Mouse (Mus musculus) stomach, embryonic 14.5 days (tissue): Measurements from ENCODE around the gene Chrna9. TPM values are rescaled to one million over a fixed set of nuclear protein-coding genes. Genes with fewer than 3 reads are reported as not detected.

ENCODE experiments used
- ATAC-seq: fragments of 200-750 bp; cut with Nextera tagmentation; 2 replicates; pipeline ENCODE4 v1.8.0; 2017; ENCODE audit warnings: low read depth, moderate TSS enrichment; ENCODE audit not compliant: insufficient number of reproducible peaks, insufficient read depth, low FRiP score
- H3K27ac ChIP-seq: fragments of 300-500 bp; sonication (generic); 2 replicates; pipeline ENCODE4 v1.5.1; 2014; ENCODE audit warnings: mild to moderate bottlenecking, low read length, moderate library complexity, mixed read lengths
- H3K27me3 ChIP-seq: fragments of 300-500 bp; sonication (generic); 2 replicates; pipeline ENCODE4 v1.6.1; 2014; ENCODE audit warnings: low read length, control low read depth, mixed read lengths; ENCODE audit not compliant: control insufficient read depth, insufficient read depth
- H3K36me3 ChIP-seq: fragments of 300-500 bp; sonication (generic); 2 replicates; pipeline ENCODE4 v1.6.1; 2014; ENCODE audit warnings: mild to moderate bottlenecking, control low read depth, low read length, moderate library complexity, mixed read lengths; ENCODE audit not compliant: control insufficient read depth, insufficient read depth
- H3K4me1 ChIP-seq: fragments of 300-500 bp; sonication (generic); 2 replicates; pipeline ENCODE4 v1.6.1; 2014; ENCODE audit warnings: low read length, control low read depth, mixed read lengths; ENCODE audit not compliant: control insufficient read depth, insufficient read depth
- H3K4me2 ChIP-seq: fragments of 300-500 bp; sonication (generic); replicated peaks from 2 replicates; pipeline ENCODE4 v1.6.1; 2014; ENCODE audit warnings: low read depth, low read length, control low read depth
- H3K4me3 ChIP-seq: fragments of 300-500 bp; sonication (generic); 2 replicates; pipeline ENCODE4 v1.5.1; 2014; ENCODE audit warnings: low read depth, low read length, control low read depth
- H3K9ac ChIP-seq: fragments of 300-500 bp; sonication (generic); replicated peaks from 2 replicates; pipeline ENCODE4 v1.6.1; 2014; ENCODE audit warnings: low read depth, mild to moderate bottlenecking, control low read depth, low read length, moderate library complexity, mixed read lengths
- H3K9me3 ChIP-seq: fragments of 300-500 bp; sonication (generic); 2 replicates; pipeline ENCODE4 v1.6.1; 2016; ENCODE audit warnings: low read depth, low read length, control low read depth; ENCODE audit not compliant: control insufficient read depth
- WGBS: fragments of 180-500 bp; shearing (Covaris S2); extraction: QIAGEN DNeasy Blood & Tissue Kit; methylation state at CpG from one replicate; pipeline ENCODE4 v1.1.7; 2014; 5-methylcytosine and 5-hydroxymethylcytosine counted together
- polyA plus RNA-seq: library from polyadenylated mRNA; unstranded; fragments of >200 nt; fragmentation: Nextera tagmentation; extraction: Ambion mirVana; gene quantifications from 2 replicates; pipeline ENCODE4 v1.2.1, GENCODE M21; 2014

Chrna9 gene
- polyA plus RNA-seq, 1 experiment from 2014 or later: not detected

DNA sequence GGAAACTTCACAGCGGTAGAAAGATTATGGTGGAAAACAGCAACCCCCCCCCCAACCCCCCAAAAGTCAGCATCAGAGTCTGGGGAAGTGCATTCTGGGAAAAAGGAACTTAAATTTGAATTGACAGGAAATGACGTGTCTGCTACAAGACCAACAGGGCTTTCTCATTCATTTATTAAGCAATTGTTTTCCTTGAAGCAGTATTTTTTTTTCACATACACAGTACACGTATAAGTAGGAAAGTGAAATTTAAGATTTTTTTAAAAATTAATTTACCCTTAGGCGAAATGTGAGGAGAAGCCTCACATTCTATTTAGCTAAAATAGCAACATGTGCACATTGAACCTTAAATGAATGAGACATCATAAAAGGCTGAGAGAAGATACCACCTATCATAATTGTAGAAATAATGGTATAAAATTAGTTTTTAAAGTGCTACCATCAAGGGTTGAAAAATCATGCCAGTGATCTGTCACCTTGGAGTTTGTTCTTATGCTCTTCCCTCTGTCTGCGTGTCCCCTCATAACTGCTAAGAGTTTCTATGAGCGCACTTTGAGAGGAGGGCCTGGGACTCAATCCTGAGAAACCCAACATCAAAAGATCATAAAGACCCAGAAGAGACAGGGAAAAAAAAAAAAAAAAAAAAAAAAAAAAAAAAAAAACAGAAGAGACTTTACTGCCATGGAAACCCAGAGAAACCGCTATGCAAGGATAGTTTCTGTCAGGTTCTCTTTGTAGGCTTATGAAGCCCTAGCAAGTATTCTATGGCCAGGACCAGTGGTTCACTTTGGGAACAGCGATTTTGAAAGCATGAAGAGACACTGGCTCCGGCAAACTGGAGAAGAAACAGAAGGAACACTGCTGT is 21.7 kb downstream of the Chrna9 start:
- peak overlapping the region; percentile 15; the same call in 1 of the 2 replicates for H3K4me2 ChIP-seq
- peak overlapping the region; percentile 10 for H3K4me3 ChIP-seq
- peaks cover 4% of the 10 kb centered on the region; the same call in 1 of the 2 replicates for H3K4me1 ChIP-seq
- ATAC-seq: no peak
- H3K27ac ChIP-seq: no peak overlapping the region
- H3K36me3 ChIP-seq: no peaks in the 10 kb centered on the region
- H3K9ac ChIP-seq: no peak overlapping the region
- H3K9me3 ChIP-seq: no peaks in the 10 kb centered on the region
- WGBS: 81% methylated on average over 9 of the region's 9 CpGs
- no peaks in the 10 kb centered on the region for H3K27me3 ChIP-seq

- no peak overlapping the region for H3K9ac ChIP-seq
- no peak overlapping the region for H3K4me2 ChIP-seq
- no peaks in the 10 kb centered on the region for H3K27me3 ChIP-seq
- H3K27ac ChIP-seq: no peak overlapping the region
- WGBS: 5% methylated on average over 4 of the region's 4 CpGs
- H3K4me3 ChIP-seq: no peak overlapping the region
- H3K4me1 ChIP-seq: peaks cover 4% of the 10 kb centered on the region; the same call in 1 of the 2 replicates
- H3K36me3 ChIP-seq: no peaks in the 10 kb centered on the region
- H3K9me3 ChIP-seq: no peaks in the 10 kb centered on the region
- no peak for ATAC-seq
Measured at GRCm38 (mm10) chr5:65958597-65958996, 23.9 kb downstream of the Chrna9 start.

DNA sequence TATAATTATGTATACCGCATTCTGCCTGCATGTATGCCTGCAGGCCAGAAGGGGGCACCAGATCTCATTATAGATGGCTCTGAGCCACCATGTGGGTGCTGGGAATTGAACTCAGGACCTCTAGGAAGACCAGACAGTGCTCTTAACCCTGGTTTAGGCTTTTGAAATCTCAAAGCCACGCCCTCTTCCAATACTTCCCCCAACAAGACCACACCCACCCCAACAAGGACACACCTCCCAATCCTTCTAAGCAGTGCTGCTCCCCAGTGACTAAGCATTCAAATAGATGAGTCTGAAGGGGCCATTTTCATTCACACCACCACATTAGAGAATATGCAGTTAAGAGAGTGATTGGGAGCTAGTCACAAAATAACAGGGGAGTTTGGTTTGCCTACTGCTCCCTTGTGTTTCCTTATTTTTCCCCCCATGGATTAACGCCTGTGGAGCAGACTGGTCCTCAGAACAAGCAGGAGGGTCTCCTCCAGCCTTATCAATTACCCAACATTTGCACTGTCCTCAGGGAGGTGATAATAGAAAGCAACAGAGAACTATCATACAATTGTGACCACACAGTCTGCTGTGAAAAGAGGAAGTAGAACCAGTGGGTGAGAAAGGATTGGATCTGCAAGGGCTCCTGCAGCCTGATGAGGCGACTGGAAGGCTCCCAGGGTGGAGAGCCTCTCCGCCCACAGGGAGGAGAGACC is 25.3 kb downstream of the Chrna9 start:
- Histone ChIP-seq H3K9ac (no peak overlapping the region), H3K27me3 (no peaks in the 10 kb centered on the region), H3K36me3 (no peaks in the 10 kb centered on the region), H3K27ac (no peak overlapping the region), H3K4me3 (no peak overlapping the region), H3K9me3 (no peaks in the 10 kb centered on the region), H3K4me2 (no peak overlapping the region), H3K4me1 (peaks cover 4% of the 10 kb centered on the region; the same call in 1 of the 2 replicates)
- no peak for ATAC-seq
- 76% methylated on average over 5 of the region's 5 CpGs for WGBS

- Histone ChIP-seq H3K27ac (no peak overlapping the region), H3K4me2 (no peak overlapping the region), H3K27me3 (no peaks in the 10 kb centered on the region), H3K36me3 (no peaks in the 10 kb centered on the region), H3K9ac (no peak overlapping the region), H3K4me3 (no peak overlapping the region), H3K9me3 (no peaks in the 10 kb centered on the region), H3K4me1 (peaks cover under 1% of the 10 kb centered on the region; the same call in 1 of the 2 replicates)
- ATAC-seq: no peak
- WGBS: 89% methylated on average over 11 of the region's 11 CpGs
Measured at GRCm38 (mm10) chr5:65960597-65960950, 25.9 kb downstream of the Chrna9 start.

GRCm38 (mm10) chr5:65963291-65963690 is 28.6 kb downstream of the Chrna9 start:
- H3K9me3 ChIP-seq: no peaks in the 10 kb centered on the region
- H3K27ac ChIP-seq: no peak overlapping the region
- no peak for ATAC-seq
- no peaks in the 10 kb centered on the region for H3K36me3 ChIP-seq
- WGBS: 92% methylated on average over 5 of the region's 5 CpGs
- H3K9ac ChIP-seq: no peak overlapping the region
- H3K27me3 ChIP-seq: no peaks in the 10 kb centered on the region
- H3K4me3 ChIP-seq: no peak overlapping the region
- no peak overlapping the region for H3K4me2 ChIP-seq
- H3K4me1 ChIP-seq: no peaks in the 10 kb centered on the region

DNA sequence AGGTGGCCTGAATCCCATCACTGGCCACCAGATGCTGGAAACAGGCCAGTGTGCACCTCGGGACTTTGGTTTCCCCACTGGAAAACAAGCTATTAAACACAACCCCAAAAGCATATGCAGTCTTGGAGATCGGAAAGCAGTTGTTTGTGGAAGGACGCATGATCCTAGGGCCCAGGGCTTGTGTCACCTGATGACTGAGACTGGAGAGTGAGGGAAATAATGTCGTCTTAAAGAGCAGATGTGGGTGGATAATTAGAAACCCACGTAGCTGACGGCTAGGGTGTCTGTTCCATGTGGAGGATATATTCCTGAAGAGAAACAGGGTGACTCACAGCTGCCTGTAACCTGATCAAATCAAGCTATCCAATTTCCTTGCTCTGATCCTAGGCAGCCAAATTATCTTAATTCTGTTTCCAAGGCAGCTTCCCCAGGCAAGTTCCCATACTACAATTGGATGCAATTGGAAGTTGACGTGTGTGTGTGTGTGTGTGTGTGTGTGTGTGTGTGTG is 31.1 kb downstream of the Chrna9 start:
- Histone ChIP-seq H3K9me3 (no peaks in the 10 kb centered on the region), H3K4me1 (no peaks in the 10 kb centered on the region), H3K27me3 (no peaks in the 10 kb centered on the region), H3K4me2 (no peak overlapping the region), H3K36me3 (no peaks in the 10 kb centered on the region), H3K27ac (no peak overlapping the region), H3K4me3 (no peak overlapping the region), H3K9ac (no peak overlapping the region)
- WGBS: 61% methylated on average over 7 of the region's 7 CpGs
- ATAC-seq: no peak

DNA sequence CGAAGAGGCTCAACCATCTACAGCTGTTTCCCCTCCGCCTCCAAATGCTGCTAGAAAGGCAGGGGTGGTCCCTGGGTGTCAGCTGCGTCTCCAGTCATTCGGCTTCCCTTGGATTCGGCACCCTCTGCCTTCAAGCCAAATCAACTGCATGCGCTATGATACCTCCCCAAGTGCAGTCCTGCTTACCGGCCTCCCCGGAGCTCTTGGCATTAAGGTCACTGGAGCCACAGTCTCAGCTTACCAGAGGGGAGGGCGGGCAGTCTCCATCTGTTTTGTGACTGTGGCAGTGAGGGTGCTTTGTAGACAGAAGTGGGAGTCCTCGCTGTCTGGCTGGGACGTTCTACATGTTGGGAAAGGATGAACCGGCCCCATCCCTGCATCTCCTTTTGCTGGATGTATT is 32.4 kb downstream of the Chrna9 start:
- no peak for ATAC-seq
- Histone ChIP-seq H3K4me2 (no peak overlapping the region), H3K4me1 (no peaks in the 10 kb centered on the region), H3K27ac (no peak overlapping the region), H3K9me3 (no peaks in the 10 kb centered on the region), H3K4me3 (no peak overlapping the region), H3K36me3 (no peaks in the 10 kb centered on the region), H3K9ac (no peak overlapping the region), H3K27me3 (no peaks in the 10 kb centered on the region)
- WGBS: 52% methylated on average over 12 of the region's 12 CpGs

GRCm38 (mm10) chr5:65968004-65968403 is 33.3 kb downstream of the Chrna9 start:
- H3K4me1 ChIP-seq: no peaks in the 10 kb centered on the region
- no peaks in the 10 kb centered on the region for H3K9me3 ChIP-seq
- H3K36me3 ChIP-seq: no peaks in the 10 kb centered on the region
- no peak overlapping the region for H3K27ac ChIP-seq
- WGBS: 90% methylated on average over 3 of the region's 3 CpGs
- H3K4me3 ChIP-seq: no peak overlapping the region
- H3K27me3 ChIP-seq: no peaks in the 10 kb centered on the region
- H3K4me2 ChIP-seq: no peak overlapping the region
- H3K9ac ChIP-seq: no peak overlapping the region
- ATAC-seq: no peak
